Mouse (Mus musculus) G1E (cell line): Measurements from ENCODE around the gene Smyd5. TPM values are rescaled to one million over a fixed set of nuclear protein-coding genes. Genes with fewer than 3 reads are reported as not detected.
"Not testable (repeated sequence)": the region's sequence is repeated elsewhere in the genome, so short reads cannot be mapped to it uniquely, and the experiment has no call there.

Experiments used
- ATAC-seq: 2 replicates; pipeline ENCODE4 v1.8.0; 2016; ENCODE audit warnings: mild to moderate bottlenecking; ENCODE audit not compliant: insufficient number of reproducible peaks, poor library complexity, low FRiP score, severe bottlenecking; ENCODE audit errors: extremely low read depth
- DNase-seq: peaks from one replicate; pipeline ENCODE4 v3.0.0; 2012; ENCODE audit warnings: low spot score
- H3K27me3 ChIP-seq: 2 replicates; pipeline ENCODE4 v1.6.1; 2012; ENCODE audit warnings: mild to moderate bottlenecking, low read length, inconsistent platforms; ENCODE audit not compliant: insufficient read depth
- H3K36me3 ChIP-seq: replicated peaks from 2 replicates; pipeline ENCODE3; 2012; ENCODE audit warnings: mild to moderate bottlenecking, inconsistent platforms
- H3K4me1 ChIP-seq: 2 replicates; pipeline ENCODE4 v1.6.1; 2012; ENCODE audit warnings: low read depth, low read length, inconsistent platforms, mixed read lengths; ENCODE audit not compliant: insufficient read depth
- H3K4me3 ChIP-seq: 2 replicates; pipeline ENCODE4 v1.5.1; 2012; ENCODE audit warnings: low read depth, mild to moderate bottlenecking, inconsistent platforms, low read length, moderate library complexity, mixed read lengths
- H3K9me3 ChIP-seq: replicated peaks from 2 replicates; pipeline ENCODE4 v1.6.1; 2012; ENCODE audit warnings: inconsistent platforms
- CTCF ChIP-seq: IDR thresholded peaks from 2 replicates; pipeline ENCODE4 v1.5.1; 2012; ENCODE audit warnings: low read depth, low read length, inconsistent platforms, mixed read lengths
- GATA1 ChIP-seq: IDR thresholded peaks from 2 replicates; pipeline ENCODE4 v1.6.1; 2012; ENCODE audit warnings: borderline replicate concordance, low read length, inconsistent platforms, mixed read lengths
- GATA2 ChIP-seq: IDR thresholded peaks from 2 replicates; pipeline ENCODE4 v1.6.1; 2012; ENCODE audit warnings: low read depth, low read length, inconsistent platforms, borderline replicate concordance
- POLR2AphosphoS5 ChIP-seq: IDR thresholded peaks from 2 replicates; pipeline ENCODE4 v1.6.1; 2012; ENCODE audit warnings: low read depth, low read length, inconsistent platforms; ENCODE audit not compliant: insufficient replicate concordance
- TAL1 ChIP-seq: conservative IDR thresholded peaks from 2 replicates; pipeline ENCODE4 v1.6.1; 2012; ENCODE audit warnings: low read depth, low read length, inconsistent platforms, mixed read lengths
- polyA plus RNA-seq: library from polyadenylated mRNA; stranded (reverse); fragments of >175 nt; gene quantifications from 2 replicates; pipeline ENCODE4 v1.2.3, GENCODE M21; 2012
- total RNA-seq, 2 experiments: library from RNA; stranded (forward) in 1 of 2; stranded (reverse) in 1 of 2; fragments of 200-1000 nt in 1 of 2; fragments of >200 nt in 1 of 2; fragmentation: Nextera tagmentation in 1 of 2; gene quantifications; 2 replicates each; pipeline ENCODE4 v1.2.3; 2014 to 2017

The Smyd5 gene
- total and polyA plus RNA-seq, 3 experiments, result 33.1 to 36.7 (median 35.9) TPM

- peaks cover 93% of the 10 kb centered on the region for H3K36me3 ChIP-seq
- no peaks in the 10 kb centered on the region for H3K9me3 ChIP-seq
- DNase-seq (no peak), ATAC-seq (no peak)
- no peak overlapping the region for H3K4me3 ChIP-seq
- no peak for TF ChIP-seq GATA2
- no peak for TF ChIP-seq TAL1
- TF ChIP-seq GATA1, result no peak
- no peak for TF ChIP-seq POLR2AphosphoS5
- TF ChIP-seq CTCF, result no peak
- peaks cover 16% of the 10 kb centered on the region for H3K4me1 ChIP-seq
- no peaks in the 10 kb centered on the region for H3K27me3 ChIP-seq
Observed at GRCm38 (mm10) chr6:85445286-85445685, 13.5 kb downstream of the Smyd5 start.

- ATAC-seq, result no peak
Observed at GRCm38 (mm10) chr6:85447351-85447750, 15.6 kb downstream of the Smyd5 start.

GRCm38 (mm10) chr6:85450140-85450539, 18.4 kb downstream of the Smyd5 start:
- Histone ChIP-seq H3K36me3 (peaks cover 67% of the 10 kb centered on the region), H3K4me1 (peaks cover 44% of the 10 kb centered on the region), H3K4me3 (peak overlapping the region; percentile 94)
- H3K9me3 ChIP-seq, ATAC-seq, DNase-seq, H3K27me3 ChIP-seq: not testable (repeated sequence)

More at GRCm38 (mm10) chr6:85447351-85447750, 15.6 kb downstream of the Smyd5 start:
- no peak for TF ChIP-seq GATA1
- no peak for TF ChIP-seq CTCF
- no peak for TF ChIP-seq GATA2
- TF ChIP-seq TAL1, result no peak
- no peak for TF ChIP-seq POLR2AphosphoS5
- Histone ChIP-seq H3K4me3 (no peak overlapping the region), H3K9me3 (no peaks in the 10 kb centered on the region), H3K4me1 (peaks cover 22% of the 10 kb centered on the region), H3K27me3 (no peaks in the 10 kb centered on the region), H3K36me3 (peaks cover 73% of the 10 kb centered on the region)
- DNase-seq, result no peak

- Histone ChIP-seq H3K4me3 (peak within 1 kb of the TSS; percentile 94), H3K27me3 (no peaks in the 10 kb centered on the region), H3K36me3 (peaks cover 64% of the 10 kb centered on the region), H3K9me3 (no peaks in the 10 kb centered on the region), H3K4me1 (peaks cover 49% of the 10 kb centered on the region)
- TF ChIP-seq GATA1 (no peak), CTCF (0 out of 2 replicates have a peak, but pooled peaks have one; percentile 14)
- ATAC-seq, result peak; percentile 86
- peak; percentile 99 for DNase-seq
Observed at GRCm38 (mm10) chr6:85450697-85451663, 19.2 kb downstream of the Smyd5 start, which contains the start of gene Cct7. TSS of gene Cct7 (plus strand) at chr6:85451514.

GRCm38 (mm10) chr6:85451664-85452410, 20.0 kb downstream of the Smyd5 start, which contains the start of gene Pradc1:
TSS of gene Pradc1 (minus strand) at chr6:85451970.
- Histone ChIP-seq H3K4me1 (peaks cover 58% of the 10 kb centered on the region), H3K9me3 (no peaks in the 10 kb centered on the region), H3K36me3 (peaks cover 64% of the 10 kb centered on the region), H3K4me3 (peak within 1 kb of the TSS; percentile 94), H3K27me3 (no peaks in the 10 kb centered on the region)
- TF ChIP-seq POLR2AphosphoS5 (no peak), CTCF (no peak), GATA1 (no peak), TAL1 (no peak), GATA2 (no peak)
- ATAC-seq, result peak; percentile 79
- peak; percentile 92 for DNase-seq

GRCm38 (mm10) chr6:85452411-85452665, 20.5 kb downstream of the Smyd5 start:
- Histone ChIP-seq H3K4me3 (peak overlapping the region; percentile 94), H3K4me1 (peaks cover 60% of the 10 kb centered on the region), H3K9me3 (no peaks in the 10 kb centered on the region), H3K27me3 (no peaks in the 10 kb centered on the region), H3K36me3 (peaks cover 64% of the 10 kb centered on the region)
- ATAC-seq (no peak), DNase-seq (no peak)
- TF ChIP-seq GATA2, result no peak
- TF ChIP-seq GATA1, result no peak
- no peak for TF ChIP-seq POLR2AphosphoS5
- TF ChIP-seq TAL1, result no peak
- TF ChIP-seq CTCF, result no peak
